Mouse (Mus musculus) ovary, adult 18-20 months (tissue): ENCODE measurements around the gene Myo1c.

Source experiments
- DNase-seq: peaks from one replicate; pipeline ENCODE4 v3.0.0; 2022; ENCODE audit warnings: low spot score, mixed read lengths

Myo1c gene

GRCm38 (mm10) chr11:75649155-75649561, 1.1 kb upstream of the Myo1c start:
- DNase-seq, result no peak

- DNase-seq, result no peak
Measured at GRCm38 (mm10) chr11:75650958-75651425, 688 bp downstream of the Myo1c start.

DNA sequence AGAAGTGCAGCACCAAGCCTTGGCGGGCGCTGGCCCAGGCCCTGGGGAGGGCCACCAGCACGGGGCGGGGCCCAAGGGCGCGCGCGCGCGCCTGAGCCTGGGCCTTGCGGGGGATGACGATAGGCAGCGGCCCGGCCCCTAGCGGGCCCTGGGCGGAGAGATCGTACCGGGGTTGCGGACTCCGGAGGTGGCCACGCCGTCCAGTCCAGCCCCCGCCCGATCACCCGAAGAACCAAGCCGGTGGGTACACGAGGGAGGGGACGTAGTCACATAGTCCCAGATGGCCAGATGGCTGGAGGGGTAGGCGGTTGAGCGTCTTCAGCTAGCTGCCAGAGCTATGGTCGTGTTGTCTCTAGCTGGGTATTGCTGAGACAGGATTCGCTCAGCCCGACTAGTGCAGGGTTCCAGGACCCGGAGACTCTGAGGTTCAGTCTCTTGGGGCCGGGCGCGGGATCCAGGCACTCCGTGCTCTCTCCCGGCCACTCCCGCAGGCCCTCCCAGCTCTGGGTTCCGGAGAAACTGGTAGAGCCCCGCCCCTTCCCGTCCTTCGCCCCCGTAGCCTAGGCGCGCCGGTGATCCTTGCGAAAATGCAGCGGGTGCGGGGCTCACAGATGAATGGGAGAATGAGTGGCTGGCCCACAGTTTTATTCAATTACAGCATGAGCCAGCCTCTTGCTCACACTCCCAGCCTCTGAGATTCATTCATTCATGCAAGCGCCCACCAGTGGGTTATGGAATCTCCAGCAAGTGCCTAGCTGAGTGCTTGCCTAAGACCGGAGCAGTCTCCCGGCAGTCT, 1.3 kb downstream of the Myo1c start:
- DNase-seq, result peak; percentile 78

- DNase-seq, result no peak
Measured at GRCm38 (mm10) chr11:75652222-75652941, 2.1 kb downstream of the Myo1c start.

DNA sequence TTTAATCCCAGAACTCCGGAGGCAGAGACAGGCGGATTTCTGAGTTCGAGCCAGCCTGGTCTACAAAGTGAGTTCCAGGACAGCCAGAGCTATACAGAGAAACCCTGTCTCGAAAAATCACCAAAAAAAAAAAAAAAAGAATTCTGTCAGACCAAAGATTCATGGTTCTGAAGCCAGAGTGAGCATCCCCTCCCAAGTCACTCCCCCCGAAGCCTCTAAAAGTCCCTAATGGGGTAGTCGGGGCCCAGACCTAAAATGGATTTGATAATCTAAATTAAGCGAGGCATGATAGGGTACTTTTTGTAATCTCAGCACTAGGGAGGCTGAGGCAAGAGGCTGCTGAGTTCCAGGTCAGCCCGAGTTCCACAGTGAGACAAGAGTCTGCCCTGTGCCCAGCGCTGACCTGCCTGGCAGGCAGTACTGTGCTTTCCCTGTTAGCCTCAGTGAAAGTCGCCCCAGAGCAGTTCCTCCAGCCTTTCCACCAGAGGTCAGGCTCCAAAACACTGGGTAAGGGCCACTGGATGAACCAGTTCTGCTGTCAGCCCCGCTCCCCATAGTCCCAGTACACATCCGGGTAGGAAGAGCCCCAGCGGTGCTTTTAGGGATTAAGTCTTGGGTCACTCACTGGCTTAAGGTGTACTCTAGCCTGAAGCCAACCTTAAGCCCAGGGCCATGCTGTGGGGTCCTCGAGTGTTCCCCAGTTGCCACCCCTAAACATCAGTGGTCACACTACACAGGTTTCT, 2.8 kb downstream of the Myo1c start:
- DNase-seq, result no peak

GRCm38 (mm10) chr11:75653781-75654470, 3.6 kb downstream of the Myo1c start:
- peak; percentile 74 for DNase-seq

GRCm38 (mm10) chr11:75654471-75655390, 4.4 kb downstream of the Myo1c start:
- no peak for DNase-seq

- DNase-seq, result peak; percentile 55
Measured at GRCm38 (mm10) chr11:75655621-75656545, 5.6 kb downstream of the Myo1c start.

DNA sequence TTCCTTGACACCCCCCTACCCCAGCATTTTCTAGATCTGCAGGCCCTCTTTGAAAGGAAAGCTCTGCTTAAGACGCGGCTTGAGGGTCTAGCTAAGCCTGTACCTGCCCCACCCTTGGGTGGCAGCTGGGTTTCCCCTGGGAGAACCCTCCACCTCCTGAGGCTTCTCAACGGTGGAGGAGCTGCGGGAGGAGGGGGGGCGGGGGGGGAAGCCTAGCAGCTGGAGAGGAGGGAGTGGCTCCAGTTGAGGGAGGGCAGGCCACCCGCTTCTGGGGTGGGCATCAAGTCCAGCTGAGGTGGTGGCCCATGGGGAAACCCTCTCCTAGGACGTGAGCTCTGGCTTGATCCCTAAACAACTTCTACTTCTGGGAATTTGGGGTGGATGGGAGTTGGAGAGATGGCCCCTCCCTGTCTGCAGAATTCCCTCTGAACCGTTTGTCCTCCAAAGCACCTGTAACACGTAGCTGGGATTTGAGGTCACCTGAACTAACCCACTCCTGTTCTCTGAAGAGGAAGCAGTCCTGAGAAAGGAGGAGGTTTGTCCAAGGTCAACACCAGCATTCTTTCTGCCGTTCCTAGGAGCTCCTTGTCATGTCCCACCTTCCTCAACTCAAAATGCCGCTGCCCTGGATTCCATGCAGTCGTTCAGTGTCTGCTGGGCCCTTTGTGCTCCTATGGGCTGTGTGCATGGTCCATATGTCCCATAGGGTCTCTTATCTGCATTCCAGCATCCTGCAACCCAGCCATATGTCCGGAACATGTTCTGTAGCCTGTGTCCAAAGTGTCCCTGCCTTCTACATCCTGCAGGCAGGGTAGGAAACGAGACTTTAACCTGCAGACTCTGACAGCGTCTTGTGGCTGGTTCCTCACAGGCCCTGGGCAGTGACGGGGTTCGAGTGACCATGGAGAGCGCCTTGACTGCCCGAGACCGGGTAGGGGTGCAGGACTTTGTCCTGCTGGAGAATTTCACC, 6.6 kb downstream of the Myo1c start:
- no peak for DNase-seq

DNA sequence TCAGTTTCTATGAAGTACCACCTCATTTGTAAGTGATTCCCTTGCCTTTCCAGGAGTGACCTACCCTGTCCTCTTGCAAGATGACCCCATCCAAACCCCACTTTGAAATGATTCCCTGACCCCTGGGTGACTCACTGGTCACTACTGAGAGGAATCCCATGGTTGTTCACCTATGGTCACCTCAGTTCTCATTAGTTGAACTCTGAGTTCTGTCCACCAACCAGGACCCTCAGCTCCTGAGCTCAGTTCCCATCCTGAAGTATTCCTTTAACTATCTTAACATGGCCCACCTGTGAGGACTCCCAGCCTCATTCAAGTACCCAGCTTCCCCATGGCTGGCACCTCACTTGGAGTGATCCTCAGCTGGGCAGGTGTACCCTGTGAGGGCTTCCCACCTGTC, 7.5 kb downstream of the Myo1c start:
- no peak for DNase-seq

DNA sequence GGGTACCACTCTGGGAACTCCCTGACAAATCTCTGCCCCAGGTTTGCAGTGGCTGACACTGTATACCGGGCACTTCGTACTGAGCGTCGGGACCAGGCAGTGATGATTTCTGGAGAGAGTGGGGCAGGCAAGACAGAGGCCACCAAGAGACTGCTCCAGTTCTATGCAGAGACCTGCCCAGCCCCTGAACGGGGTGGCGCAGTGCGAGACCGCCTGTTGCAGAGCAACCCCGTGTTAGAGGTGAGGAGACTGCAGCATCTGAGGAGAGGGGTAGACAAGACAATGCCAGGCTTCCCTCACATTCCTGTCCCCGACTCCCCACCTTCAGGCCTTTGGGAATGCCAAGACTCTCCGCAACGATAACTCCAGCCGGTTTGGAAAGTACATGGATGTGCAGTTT, 8.0 kb downstream of the Myo1c start:
- DNase-seq, result no peak

DNA sequence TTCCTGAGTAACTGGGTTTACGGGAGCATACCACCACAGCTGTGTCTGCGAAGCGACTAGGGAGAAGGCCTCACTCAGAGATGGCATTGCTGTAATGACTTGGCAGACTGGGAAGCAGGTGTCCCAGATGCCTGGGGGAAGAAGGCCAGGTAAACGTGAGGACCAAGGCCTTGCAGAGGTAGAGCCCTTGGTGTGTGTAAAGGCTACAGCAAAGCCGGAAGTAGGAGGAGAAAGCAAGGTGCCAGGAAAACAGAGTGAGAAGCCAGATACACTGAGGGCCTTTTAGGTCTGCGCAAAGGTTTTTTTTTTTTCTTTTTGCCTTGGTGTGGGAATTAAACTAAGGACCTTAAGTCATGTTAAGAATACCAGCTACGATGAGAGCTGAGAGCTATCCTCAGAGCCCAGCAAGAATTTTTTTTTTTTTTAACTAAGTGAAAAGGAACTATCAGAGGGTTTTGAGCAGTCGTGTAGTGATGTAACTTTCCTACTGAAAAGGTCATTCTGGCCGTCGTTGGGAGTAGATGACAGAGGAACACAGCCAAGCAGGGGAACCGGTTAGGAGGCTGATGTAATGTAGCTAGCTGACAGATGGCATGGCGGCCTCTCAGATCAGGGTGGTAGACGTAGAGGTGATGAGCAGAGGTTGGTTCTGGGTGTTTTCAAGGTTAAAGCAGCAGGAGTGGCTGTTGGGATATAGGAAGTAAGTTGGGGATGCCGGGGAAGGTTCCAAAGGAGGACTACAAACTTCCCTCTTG, 8.9 kb downstream of the Myo1c start:
- DNase-seq, result no peak

GRCm38 (mm10) chr11:75660081-75660590, 9.8 kb downstream of the Myo1c start:
- DNase-seq, result no peak

GRCm38 (mm10) chr11:75660941-75661800, 10.9 kb downstream of the Myo1c start:
- DNase-seq, result no peak

- no peak for DNase-seq
Measured at GRCm38 (mm10) chr11:75662131-75662530, 11.8 kb downstream of the Myo1c start.

DNA sequence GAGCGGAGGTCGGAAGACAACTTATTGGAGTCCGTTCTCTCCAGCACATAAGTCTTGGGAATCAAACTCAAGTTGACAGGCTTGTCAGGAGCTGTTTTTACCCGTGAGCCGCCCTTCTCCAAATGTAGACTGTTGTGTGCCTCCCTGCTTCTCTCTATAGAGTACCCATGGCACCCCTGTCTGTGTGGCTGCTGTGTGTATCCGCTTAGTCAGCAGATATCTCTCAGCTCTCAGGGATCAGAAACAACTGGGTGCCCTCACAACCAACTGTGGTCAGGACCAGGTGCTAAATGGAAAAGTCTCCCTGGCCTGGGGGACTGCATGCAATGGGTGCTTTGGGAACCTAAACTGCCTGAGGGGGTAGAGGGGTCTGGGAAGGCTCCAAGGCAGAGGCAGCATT, 16.0 kb downstream of the Myo1c start:
- no peak for DNase-seq

GRCm38 (mm10) chr11:75668621-75669020, 18.3 kb downstream of the Myo1c start:
- no peak for DNase-seq
